Mouse (Mus musculus) hematopoietic stem cell, adult 5-6 weeks (primary cell): ENCODE data around the gene Mst1. TPM values are rescaled to one million over a fixed set of nuclear protein-coding genes. Genes with fewer than 3 reads are reported as not detected.

ENCODE experiments used
- ATAC-seq, 2 experiments: fragments of 125-278 bp in 1 of 2; replicated peaks in 1 of 2; 2 replicates each; pipeline ENCODE4 v1.8.0; 2016 to 2017; ENCODE audit warnings: inconsistent platforms in 2 of 2, mild to moderate bottlenecking in 2 of 2, moderate number of reproducible peaks in 2 of 2, low read depth in 1 of 2, moderate TSS enrichment in 1 of 2; ENCODE audit not compliant: low FRiP score in 2 of 2, poor library complexity in 2 of 2, severe bottlenecking in 2 of 2, insufficient read depth in 1 of 2, low TSS enrichment in 1 of 2
- total RNA-seq: library from RNA; stranded (forward); fragments of 172-1452, 232-1000 nt; gene quantifications from 2 replicates; pipeline ENCODE4 v1.2.3, GENCODE M21; 2017

Gene Mst1
- not detected in 2 replicates for total RNA-seq

DNA sequence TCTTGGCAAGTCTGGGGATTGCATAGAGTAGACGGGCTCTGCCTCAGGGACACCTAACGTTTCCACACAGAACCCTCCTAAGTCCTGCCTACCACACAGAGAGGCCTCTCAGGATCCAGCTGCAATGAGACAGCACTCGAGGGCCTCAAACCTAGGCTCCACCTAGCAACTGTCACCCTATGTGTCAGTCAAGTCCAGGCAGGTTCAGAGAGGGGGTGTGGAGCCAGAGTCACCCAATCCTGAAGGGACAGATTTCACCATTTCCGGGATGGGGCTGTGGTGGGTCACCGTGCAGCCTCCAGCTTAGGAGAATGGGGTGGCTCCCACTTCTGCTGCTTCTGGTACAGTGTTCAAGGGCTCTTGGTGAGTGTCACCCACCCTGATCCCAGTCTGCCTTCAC, at the start of gene Mst1:
Gene Mst1 (plus strand): TSS at position 269 of the 400 bp plus-strand sequence.
- ATAC-seq = no peak

DNA sequence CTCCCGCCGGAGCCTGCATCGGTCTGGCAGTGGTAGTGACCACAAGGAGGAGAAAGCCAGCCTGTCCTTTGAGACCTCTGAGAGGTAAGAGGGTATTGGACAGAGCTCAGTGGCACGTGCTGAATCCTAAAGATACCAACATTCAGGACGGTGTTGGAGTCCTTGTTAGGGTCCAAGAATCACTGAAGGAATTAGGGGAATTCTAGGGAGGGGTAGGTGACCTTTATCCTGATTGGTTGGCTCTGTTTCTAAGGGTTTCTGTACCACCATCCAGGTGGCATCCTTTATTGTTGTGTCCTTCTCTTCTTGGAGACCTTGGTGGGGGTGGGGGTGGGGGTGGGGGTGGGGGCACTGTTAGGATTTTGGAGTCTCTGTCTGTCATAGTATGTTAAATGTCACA, 48.1 kb upstream of the Mst1 start:
- ATAC-seq = no peak

DNA sequence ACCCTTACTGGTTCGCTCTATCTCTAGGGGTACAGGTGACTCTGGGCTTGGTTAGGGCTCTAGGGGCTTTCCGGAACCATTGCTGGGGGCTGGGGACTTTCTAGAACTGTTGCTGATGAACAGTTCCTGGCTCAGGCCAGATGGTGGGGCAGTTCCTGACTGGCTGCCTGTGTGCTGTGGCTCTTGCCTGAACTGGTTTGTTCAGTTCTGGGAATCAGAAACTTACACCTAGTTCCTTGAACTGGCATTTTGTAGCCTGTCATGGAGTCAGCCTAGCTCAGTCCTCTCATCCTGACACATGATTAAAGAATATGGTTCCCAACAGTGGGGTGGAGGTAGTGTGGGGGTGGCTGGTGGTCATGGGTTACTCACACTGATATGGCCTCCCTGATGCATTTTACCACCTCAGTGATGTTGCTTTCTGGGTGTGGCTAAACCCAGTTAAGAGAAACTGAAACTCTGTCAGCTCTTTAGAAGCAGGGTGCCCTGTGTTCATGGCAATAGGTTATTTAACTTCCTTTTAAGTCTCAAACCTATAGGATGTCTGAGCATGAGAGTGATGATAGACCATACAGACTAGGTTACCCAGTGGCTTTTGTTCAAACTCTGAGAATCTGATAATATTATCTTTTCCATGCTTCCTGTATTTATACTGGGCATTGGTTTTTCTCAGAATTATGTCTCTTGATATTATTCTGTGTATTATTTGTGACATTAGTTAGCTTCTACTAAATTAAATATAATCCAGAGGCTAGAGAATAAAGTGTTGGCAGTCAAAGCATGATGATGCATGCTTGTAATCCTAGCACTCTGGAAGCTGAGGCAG, 44.7 kb upstream of the Mst1 start:
- ATAC-seq = no peak

DNA sequence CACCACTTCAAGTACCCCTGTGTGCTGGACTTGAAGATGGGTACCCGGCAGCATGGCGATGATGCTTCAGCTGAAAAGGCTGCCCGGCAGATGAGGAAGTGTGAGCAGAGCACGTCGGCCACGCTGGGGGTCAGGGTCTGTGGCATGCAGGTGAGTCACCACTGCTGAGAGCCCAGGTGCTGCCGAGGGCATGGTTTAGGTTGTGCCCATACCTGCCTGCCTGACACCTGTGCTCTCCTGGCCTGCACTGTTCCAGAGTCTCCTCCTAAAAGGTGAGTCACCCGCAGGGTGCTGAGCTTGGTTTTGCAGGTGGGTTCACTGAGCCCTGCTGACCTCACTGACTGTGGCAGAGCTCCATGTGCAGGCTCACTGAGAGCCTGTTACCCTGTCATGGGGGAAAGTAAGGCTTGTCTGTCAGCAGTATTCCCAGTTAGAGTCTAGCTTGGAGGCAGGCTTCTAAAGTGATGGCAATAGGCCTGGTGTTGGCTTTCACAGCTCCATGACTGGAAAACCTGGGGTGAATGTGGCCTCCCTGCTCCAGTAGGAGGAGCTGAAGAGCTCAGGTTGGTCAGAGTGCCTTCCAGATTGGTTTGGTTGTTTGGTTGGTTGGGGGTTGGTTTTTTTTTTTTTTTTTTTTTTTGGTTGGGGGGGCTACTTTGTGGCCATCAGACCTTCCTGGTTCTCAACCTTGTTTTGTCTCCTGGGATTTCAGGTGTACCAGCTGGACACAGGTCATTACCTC, 35.3 kb upstream of the Mst1 start:
- no peak for ATAC-seq

DNA sequence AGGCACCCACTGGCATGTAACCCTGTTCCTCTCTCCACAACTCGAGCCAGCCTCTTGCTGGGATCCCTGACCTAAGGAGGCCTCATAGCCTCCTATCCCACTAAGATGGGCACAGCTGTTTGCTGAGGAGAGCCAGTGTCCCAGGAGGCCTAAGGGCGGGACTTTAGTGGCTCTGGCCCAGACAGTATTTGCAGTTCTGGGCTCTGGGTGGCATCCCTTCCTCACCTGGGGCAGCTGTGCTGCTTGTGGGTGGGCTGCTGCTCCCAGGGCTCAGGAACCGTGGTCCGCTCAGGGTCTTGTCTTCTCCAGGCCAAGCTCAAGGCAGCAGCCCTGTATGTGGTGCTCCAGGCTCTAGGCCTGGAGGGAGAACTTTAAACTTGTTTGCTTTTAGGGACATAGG, 33.7 kb upstream of the Mst1 start:
- no peak for ATAC-seq

DNA sequence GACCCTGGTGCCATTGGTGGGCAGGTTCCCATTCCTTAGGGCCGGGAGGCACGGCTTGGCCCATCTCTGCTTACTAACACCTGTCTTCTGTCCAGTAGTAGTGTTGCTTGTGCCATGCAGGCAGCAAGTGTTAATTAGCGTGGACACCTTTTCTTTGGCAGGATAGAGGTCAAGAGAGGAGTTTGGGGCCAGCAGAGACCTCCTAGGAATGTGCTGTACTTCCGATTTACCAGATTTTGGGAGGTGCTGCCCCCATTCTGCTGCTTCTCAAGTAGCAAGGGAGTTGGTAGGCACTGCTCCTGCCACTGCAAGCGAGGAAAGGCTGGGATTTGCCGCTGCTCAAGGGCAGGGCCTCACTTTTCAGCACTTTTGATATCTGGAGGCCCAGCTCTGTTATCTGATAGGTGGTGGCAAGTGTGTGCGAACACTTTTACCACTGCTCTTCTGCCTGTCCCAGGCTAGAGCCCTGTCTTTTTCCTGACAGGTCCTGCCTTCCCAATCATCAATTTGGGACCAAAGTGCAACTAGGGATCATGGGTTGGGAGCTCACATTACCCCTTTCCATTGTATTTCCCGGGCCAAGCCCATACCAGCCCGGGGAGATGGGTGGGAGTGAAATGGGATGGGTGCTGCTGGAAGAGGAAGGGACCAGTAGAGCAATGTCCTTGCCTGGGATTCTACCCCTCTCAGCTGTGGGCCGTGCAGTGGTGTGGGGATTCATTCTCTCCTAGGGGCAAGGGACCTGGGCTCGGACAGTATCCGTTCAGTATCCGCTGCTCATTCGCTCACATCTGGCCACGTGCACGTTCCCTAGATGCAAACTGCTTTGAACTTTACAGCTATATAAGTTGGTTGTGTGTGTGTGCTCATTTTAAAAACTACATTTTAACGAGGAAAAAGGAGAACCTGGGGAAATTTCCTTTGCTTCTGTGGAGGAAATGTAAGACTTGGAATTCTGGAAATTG, 32.4 kb upstream of the Mst1 start:
- no peak for ATAC-seq

DNA sequence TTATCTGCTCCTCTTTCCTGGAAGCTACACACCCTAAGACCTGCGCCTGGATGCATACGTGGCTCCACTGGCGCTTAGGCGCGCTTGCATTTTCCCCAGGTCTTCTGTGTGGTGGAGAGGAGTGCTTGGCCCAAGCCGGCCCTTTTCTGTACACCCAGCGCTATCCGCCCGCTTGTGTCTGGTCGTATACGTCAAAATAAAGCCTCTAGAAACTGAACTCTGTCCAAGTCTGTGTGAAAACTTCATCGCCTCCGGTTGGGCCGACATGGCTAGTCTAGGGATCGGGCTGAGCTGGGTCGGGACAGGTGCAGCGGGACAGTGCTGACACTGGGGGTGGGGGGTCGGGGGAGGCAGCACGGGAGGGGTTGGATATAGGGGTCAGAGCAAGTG, 31.7 kb upstream of the Mst1 start:
- ATAC-seq = no peak

DNA sequence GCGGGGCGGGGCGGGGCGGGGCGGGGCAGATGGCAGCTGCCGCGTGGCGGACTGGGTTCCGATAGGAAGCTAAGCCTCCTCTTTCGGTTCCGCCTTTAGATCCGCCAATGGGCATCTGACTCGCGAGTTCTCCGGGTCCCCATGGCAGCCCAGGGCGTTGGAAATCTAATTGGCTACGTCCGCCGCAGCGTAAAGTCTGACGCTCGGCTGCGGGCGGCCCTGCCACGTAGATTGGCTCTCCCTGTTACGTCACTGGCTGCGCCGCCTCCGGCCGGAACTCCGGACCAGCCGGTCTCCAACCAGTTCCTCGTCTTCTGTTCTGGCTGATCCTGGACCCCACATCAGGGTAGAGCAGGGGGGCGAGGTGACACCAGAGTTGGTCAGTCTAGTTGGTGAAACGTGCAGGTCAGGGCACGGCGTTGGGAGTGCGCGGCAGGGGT, 31.2 kb upstream of the Mst1 start, which contains the start of gene Gmppb:
Gene Gmppb (plus strand): TSS at position 227 of the 440 bp plus-strand sequence.
- ATAC-seq = peak; percentile 88

DNA sequence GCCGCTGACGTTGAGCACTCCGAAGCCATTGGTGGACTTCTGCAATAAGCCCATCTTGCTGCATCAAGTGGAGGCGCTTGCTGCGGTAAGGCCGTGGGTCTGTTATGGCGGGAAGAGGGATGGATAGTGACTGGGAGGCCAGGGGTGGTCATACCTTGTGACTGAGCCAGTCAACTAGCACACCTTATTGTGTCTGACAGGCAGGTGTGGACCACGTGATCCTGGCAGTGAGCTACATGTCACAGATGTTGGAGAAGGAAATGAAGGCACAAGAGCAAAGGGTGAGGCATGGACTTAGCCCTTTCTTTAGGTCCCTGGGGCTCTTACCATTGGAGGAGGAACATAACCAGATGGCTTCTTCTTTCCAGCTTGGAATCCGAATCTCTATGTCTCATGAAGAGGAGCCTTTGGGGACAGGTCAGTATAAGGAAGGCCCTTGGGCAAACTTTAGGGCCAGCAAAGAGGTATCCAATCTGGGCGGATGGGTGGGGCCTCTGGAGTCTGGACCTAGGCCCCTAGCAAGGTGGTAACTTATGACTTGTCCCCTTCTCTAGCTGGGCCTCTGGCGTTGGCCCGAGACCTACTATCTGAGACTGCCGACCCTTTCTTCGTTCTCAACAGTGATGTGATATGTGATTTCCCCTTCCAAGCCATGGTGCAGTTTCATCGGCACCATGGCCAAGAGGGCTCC, 30.5 kb upstream of the Mst1 start:
- ATAC-seq = no peak

DNA sequence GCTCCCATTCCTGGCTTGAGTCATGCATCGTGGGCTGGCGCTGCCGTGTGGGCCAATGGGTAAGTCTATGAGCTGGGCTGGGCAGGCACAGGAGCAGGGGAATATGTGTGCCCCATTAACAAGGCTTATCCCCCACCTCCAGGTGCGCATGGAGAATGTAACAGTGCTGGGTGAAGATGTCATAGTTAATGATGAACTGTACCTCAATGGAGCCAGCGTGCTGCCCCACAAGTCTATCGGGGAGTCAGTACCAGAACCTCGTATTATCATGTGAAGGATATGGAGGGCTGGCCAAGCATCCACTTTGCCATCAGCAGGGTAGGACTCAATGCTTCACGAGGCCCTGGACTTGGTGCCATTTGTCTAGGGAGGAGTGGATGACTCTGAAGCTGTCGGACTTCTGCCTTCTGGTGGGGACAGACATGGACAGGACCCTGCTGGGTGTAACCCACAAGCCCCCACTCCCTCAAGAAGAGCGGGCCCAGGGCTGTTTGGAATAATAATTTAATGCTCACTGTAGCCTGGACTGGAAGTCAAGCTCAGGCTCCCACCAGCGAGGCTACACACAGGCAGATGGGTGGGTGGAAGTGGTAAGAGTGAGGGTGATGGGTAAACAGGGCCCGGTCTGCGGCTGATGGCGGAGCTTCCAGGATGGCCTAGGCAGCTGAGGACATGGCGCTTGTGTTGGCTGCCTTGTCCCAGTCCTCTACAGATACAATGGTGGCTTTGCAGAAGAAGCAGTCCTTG, 28.9 kb upstream of the Mst1 start:
- ATAC-seq = no peak

DNA sequence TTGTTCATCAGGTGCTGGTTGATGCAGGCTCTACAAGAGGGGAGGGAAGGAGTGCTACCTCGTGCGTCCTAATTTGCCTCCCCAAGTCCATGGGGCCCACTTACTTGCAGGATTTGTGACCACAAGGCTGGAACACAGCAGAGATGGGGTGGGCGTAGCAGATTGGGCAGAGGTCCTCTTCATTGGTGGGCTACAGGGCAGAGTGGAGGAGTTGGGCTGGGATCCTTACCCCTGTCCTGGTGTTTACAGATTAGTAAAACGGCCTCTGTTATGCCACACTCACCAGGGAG, 28.4 kb upstream of the Mst1 start:
- no peak for ATAC-seq

DNA sequence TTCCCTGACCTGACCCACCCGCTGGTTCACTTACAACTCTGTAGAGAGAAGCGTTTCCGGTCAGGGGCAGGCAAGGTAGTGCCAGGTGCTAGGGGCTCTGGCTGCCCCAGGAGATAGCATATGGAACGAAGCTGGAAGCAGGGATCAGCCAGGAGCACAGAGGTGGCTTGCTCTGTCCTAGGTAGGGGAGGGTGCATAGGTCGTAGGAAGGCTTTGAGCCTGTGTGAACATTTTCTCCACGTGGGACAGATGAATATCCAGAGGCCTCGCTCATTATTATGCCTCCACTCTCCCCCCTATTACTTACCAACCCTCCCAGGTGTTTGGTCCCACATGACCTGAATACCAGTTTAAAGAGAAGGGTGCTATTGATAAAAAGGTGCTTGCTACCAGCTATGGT, 27.8 kb upstream of the Mst1 start:
- no peak for ATAC-seq

DNA sequence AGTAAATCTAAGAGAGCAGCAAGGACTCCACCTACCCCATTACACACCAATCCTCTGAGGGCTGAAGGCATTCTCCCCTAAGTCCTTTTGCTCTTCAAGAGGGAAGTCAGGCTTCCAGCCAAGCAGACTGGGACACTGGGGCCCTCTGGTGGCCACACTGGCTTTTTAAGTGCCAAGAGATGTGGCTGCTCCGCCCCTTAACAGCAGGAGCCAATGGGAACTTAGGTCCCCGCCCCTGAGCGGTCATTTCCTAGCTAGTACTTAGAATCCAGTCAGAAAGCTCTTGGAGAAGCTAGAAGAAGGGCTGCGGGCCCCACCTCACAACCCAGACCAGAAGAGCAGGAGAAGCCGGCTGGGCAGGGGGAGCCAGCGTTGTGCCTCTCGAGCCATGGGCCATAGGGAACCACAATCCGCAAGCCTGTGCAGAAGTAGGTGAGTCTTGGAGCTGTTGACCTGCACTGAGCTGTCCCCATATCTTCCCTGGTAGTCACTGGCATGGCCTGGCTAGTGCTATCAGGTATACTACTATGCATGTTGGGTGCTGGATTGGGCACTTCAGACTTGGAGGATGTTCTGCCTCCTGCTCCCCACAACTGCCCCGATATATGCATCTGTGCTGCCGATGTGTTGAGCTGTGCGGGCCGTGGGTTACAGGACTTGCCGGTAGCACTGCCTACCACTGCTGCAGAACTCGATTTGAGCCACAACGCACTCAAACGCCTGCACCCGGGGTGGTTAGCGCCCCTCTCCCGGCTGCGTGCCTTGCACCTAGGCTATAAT, 27.2 kb upstream of the Mst1 start, which contains the start of gene Amigo3:
Gene Amigo3 (plus strand): TSS at position 275 of the 780 bp plus-strand sequence.
- ATAC-seq = peak; percentile 72 to 80

DNA sequence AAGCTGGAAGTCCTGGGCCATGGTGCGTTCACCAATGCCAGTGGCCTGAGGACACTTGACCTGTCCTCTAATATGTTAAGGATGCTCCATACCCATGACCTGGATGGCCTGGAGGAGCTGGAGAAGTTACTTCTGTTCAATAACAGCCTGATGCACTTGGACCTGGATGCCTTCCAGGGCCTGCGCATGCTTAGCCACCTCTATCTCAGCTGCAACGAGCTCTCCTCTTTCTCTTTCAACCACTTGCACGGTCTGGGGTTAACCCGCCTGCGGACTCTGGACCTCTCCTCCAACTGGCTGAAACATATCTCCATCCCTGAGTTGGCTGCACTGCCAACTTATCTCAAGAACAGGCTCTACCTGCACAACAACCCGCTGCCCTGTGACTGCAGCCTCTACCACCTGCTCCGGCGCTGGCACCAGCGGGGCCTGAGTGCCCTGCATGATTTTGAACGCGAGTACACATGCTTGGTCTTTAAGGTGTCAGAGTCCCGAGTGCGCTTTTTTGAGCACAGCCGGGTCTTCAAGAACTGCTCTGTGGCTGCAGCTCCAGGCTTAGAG, 26.5 kb upstream of the Mst1 start:
- no peak for ATAC-seq

DNA sequence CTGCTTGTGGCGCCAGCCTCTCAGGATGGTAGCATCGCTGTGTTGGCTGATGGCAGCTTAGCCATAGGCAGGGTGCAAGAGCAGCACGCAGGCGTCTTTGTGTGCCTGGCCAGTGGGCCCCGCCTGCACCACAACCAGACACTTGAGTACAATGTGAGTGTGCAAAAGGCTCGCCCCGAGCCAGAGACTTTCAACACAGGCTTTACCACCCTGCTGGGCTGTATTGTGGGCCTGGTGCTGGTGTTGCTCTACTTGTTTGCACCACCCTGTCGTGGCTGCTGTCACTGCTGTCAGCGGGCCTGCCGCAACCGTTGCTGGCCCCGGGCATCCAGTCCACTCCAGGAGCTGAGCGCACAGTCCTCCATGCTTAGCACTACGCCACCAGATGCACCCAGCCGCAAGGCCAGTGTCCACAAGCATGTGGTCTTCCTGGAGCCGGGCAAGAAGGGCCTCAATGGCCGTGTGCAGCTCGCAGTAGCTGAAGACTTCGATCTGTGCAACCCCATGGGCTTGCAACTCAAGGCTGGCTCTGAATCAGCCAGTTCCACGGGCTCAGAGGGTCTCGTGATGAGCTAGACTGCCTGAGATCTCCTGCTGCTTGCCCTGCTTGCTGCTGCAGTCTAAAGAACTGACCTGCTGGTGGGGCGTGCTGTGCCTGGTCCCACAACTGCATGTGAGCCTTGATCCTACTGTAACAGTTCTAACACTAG, 25.8 kb upstream of the Mst1 start:
- no peak for ATAC-seq
